Mouse (Mus musculus): ENCODE measurements around the gene Chst15. TPM values are rescaled to one million over a fixed set of nuclear protein-coding genes. Genes with fewer than 3 reads are reported as not detected.

Gene Chst15
- polyA plus RNA-seq, 1 experiment from 2014 or later, result 2.4 TPM

- Histone ChIP-seq H3K36me3 (ENCODE audit: control insufficient read depth, insufficient read depth, low read length) (no peaks in the 10 kb centered on the region), H3K4me1 (ENCODE audit: control insufficient read depth, insufficient read depth, low read length) (no peaks in the 10 kb centered on the region), H3K27me3 (ENCODE audit: control insufficient read depth, insufficient read depth, low read length) (no peaks in the 10 kb centered on the region), H3K4me3 (ENCODE audit: low read depth, low read length) (no peak overlapping the region), H3K9ac (ENCODE audit: low read depth, low read length) (no peak overlapping the region), H3K4me2 (no peak overlapping the region), H3K27ac (ENCODE audit: low read depth, low read length) (no peak overlapping the region), H3K9me3 (replicated peaks; ENCODE audit: control insufficient read depth, low read length) (no peaks in the 10 kb centered on the region; the same call in 1 of the 2 replicates)
- WGBS (ENCODE audit: insufficient replicate concordance), result 80% methylated on average over 8 of the region's 8 CpGs
- no peak for ATAC-seq (replicated peaks; ENCODE audit: insufficient number of reproducible peaks, low FRiP score, low TSS enrichment)
These were observed 46.7 kb downstream of the Chst15 start for GRCm38 (mm10) chr7:132270364-132270763.

- H3K9me3 ChIP-seq (replicated peaks; ENCODE audit: control insufficient read depth, low read length), result no peaks in the 10 kb centered on the region; the same call in 1 of the 2 replicates
- no peaks in the 10 kb centered on the region for H3K27me3 ChIP-seq (ENCODE audit: control insufficient read depth, insufficient read depth, low read length)
- WGBS (ENCODE audit: insufficient replicate concordance), result 75% methylated on average over 3 of the region's 3 CpGs
- no peak for ATAC-seq (replicated peaks; ENCODE audit: insufficient number of reproducible peaks, low FRiP score, low TSS enrichment)
- peaks cover 1% of the 10 kb centered on the region; the same call in 1 of the 2 replicates for H3K4me1 ChIP-seq (ENCODE audit: control insufficient read depth, insufficient read depth, low read length)
- no peaks in the 10 kb centered on the region for H3K36me3 ChIP-seq (ENCODE audit: control insufficient read depth, insufficient read depth, low read length)
- H3K27ac ChIP-seq (ENCODE audit: low read depth, low read length), result no peak overlapping the region
- no peak overlapping the region for H3K9ac ChIP-seq (ENCODE audit: low read depth, low read length)
- no peak overlapping the region for H3K4me2 ChIP-seq
- no peak overlapping the region for H3K4me3 ChIP-seq (ENCODE audit: low read depth, low read length)
These were observed 47.4 kb downstream of the Chst15 start for GRCm38 (mm10) chr7:132269661-132270060.

GRCm38 (mm10) chr7:132267721-132268498 is 49.1 kb downstream of the Chst15 start:
- Histone ChIP-seq H3K4me1 (ENCODE audit: control insufficient read depth, insufficient read depth, low read length) (peaks cover 11% of the 10 kb centered on the region), H3K36me3 (ENCODE audit: control insufficient read depth, insufficient read depth, low read length) (no peaks in the 10 kb centered on the region), H3K9me3 (replicated peaks; ENCODE audit: control insufficient read depth, low read length) (no peaks in the 10 kb centered on the region; the same call in 1 of the 2 replicates), H3K27me3 (ENCODE audit: control insufficient read depth, insufficient read depth, low read length) (no peaks in the 10 kb centered on the region), H3K27ac (ENCODE audit: low read depth, low read length) (no peak overlapping the region), H3K9ac (ENCODE audit: low read depth, low read length) (no peak overlapping the region), H3K4me2 (no peak overlapping the region), H3K4me3 (ENCODE audit: low read depth, low read length) (no peak overlapping the region)
- 76% methylated on average over 4 of the region's 4 CpGs for WGBS (ENCODE audit: insufficient replicate concordance)
- no peak for ATAC-seq (replicated peaks; ENCODE audit: insufficient number of reproducible peaks, low FRiP score, low TSS enrichment)

GRCm38 (mm10) chr7:132264763-132265162 is 52.3 kb downstream of the Chst15 start:
- 59% methylated on average over 3 of the region's 3 CpGs for WGBS (ENCODE audit: insufficient replicate concordance)
- Histone ChIP-seq H3K36me3 (ENCODE audit: control insufficient read depth, insufficient read depth, low read length) (0 out of 2 replicates have a peak, but pooled peaks cover 2% of the 10 kb centered on the region), H3K4me1 (ENCODE audit: control insufficient read depth, insufficient read depth, low read length) (peaks cover 15% of the 10 kb centered on the region), H3K27me3 (ENCODE audit: control insufficient read depth, insufficient read depth, low read length) (no peaks in the 10 kb centered on the region), H3K9me3 (replicated peaks; ENCODE audit: control insufficient read depth, low read length) (no peaks in the 10 kb centered on the region), H3K27ac (ENCODE audit: low read depth, low read length) (no peak overlapping the region), H3K4me3 (ENCODE audit: low read depth, low read length) (no peak overlapping the region), H3K4me2 (no peak overlapping the region), H3K9ac (ENCODE audit: low read depth, low read length) (no peak overlapping the region)
- ATAC-seq (replicated peaks; ENCODE audit: insufficient number of reproducible peaks, low FRiP score, low TSS enrichment), result no peak

GRCm38 (mm10) chr7:132263186-132263585 is 53.8 kb downstream of the Chst15 start:
- Histone ChIP-seq H3K27me3 (ENCODE audit: control insufficient read depth, insufficient read depth, low read length) (no peaks in the 10 kb centered on the region), H3K4me3 (ENCODE audit: low read depth, low read length) (no peak overlapping the region), H3K9ac (ENCODE audit: low read depth, low read length) (no peak overlapping the region), H3K36me3 (ENCODE audit: control insufficient read depth, insufficient read depth, low read length) (0 out of 2 replicates have a peak, but pooled peaks cover 2% of the 10 kb centered on the region), H3K27ac (ENCODE audit: low read depth, low read length) (no peak overlapping the region), H3K4me1 (ENCODE audit: control insufficient read depth, insufficient read depth, low read length) (peaks cover 15% of the 10 kb centered on the region), H3K9me3 (replicated peaks; ENCODE audit: control insufficient read depth, low read length) (no peaks in the 10 kb centered on the region), H3K4me2 (no peak overlapping the region)
- WGBS (ENCODE audit: insufficient replicate concordance), result 57% methylated on average over 6 of the region's 6 CpGs
- no peak for ATAC-seq (replicated peaks; ENCODE audit: insufficient number of reproducible peaks, low FRiP score, low TSS enrichment)

DNA sequence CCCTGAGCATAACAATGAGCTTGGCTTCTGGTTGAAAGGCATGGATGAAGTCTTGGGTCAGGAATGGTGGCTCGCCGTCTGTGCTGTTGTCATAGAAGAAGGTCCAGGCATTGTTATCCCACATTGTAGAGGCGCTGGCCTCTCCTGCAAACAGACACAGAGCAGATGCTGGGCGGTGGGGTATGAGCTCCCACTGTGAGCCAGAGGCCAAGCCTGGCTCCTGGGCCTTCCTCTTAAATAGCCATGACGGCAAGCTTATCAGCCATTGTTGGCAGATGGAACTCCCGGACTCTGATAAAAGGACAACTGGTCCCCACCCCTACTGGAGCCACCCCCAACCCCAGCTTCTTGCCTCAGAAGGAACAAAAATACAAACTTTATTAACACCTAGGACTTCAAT is 54.3 kb downstream of the Chst15 start:
- H3K4me3 ChIP-seq (ENCODE audit: low read depth, low read length), result no peak overlapping the region
- no peak for ATAC-seq (replicated peaks; ENCODE audit: insufficient number of reproducible peaks, low FRiP score, low TSS enrichment)
- WGBS (ENCODE audit: insufficient replicate concordance), result 13% methylated on average over 6 of the region's 6 CpGs
- H3K4me2 ChIP-seq, result no peak overlapping the region
- no peak overlapping the region for H3K9ac ChIP-seq (ENCODE audit: low read depth, low read length)
- no peak overlapping the region for H3K27ac ChIP-seq (ENCODE audit: low read depth, low read length)
- H3K27me3 ChIP-seq (ENCODE audit: control insufficient read depth, insufficient read depth, low read length), result no peaks in the 10 kb centered on the region
- 0 out of 2 replicates have a peak, but pooled peaks cover 2% of the 10 kb centered on the region for H3K36me3 ChIP-seq (ENCODE audit: control insufficient read depth, insufficient read depth, low read length)
- H3K9me3 ChIP-seq (replicated peaks; ENCODE audit: control insufficient read depth, low read length), result no peaks in the 10 kb centered on the region
- H3K4me1 ChIP-seq (ENCODE audit: control insufficient read depth, insufficient read depth, low read length), result peaks cover 15% of the 10 kb centered on the region

DNA sequence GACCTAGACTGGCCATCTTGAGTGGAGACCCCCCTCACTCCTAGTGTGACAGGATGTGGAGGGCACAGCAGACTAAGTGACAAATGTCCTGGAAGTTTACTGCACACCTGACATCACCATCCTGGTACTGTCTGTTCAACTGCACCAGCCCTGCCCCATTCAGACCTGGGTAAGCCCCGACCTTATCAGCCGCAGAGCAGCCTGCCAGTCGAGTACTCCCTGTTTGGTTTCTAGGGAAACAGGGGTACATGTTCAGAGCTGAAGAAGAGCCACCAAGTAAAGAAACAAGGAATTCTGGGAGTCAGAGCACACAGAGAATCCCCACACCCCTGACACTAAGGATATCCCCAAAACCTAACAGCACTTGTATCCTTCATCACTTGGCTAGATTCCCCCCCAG is 55.1 kb downstream of the Chst15 start:
- 0 out of 2 replicates have a peak, but pooled peaks have one; percentile 31 for ATAC-seq (replicated peaks; ENCODE audit: insufficient number of reproducible peaks, low FRiP score, low TSS enrichment)
- H3K36me3 ChIP-seq (ENCODE audit: control insufficient read depth, insufficient read depth, low read length), result 0 out of 2 replicates have a peak, but pooled peaks cover 2% of the 10 kb centered on the region
- no peak overlapping the region for H3K9ac ChIP-seq (ENCODE audit: low read depth, low read length)
- H3K27ac ChIP-seq (ENCODE audit: low read depth, low read length), result no peak overlapping the region
- H3K4me1 ChIP-seq (ENCODE audit: control insufficient read depth, insufficient read depth, low read length), result peaks cover 15% of the 10 kb centered on the region
- H3K4me3 ChIP-seq (ENCODE audit: low read depth, low read length), result no peak overlapping the region
- 32% methylated on average over 3 of the region's 3 CpGs for WGBS (ENCODE audit: insufficient replicate concordance)
- H3K27me3 ChIP-seq (ENCODE audit: control insufficient read depth, insufficient read depth, low read length), result no peaks in the 10 kb centered on the region
- H3K9me3 ChIP-seq (replicated peaks; ENCODE audit: control insufficient read depth, low read length), result no peaks in the 10 kb centered on the region
- H3K4me2 ChIP-seq, result no peak overlapping the region

DNA sequence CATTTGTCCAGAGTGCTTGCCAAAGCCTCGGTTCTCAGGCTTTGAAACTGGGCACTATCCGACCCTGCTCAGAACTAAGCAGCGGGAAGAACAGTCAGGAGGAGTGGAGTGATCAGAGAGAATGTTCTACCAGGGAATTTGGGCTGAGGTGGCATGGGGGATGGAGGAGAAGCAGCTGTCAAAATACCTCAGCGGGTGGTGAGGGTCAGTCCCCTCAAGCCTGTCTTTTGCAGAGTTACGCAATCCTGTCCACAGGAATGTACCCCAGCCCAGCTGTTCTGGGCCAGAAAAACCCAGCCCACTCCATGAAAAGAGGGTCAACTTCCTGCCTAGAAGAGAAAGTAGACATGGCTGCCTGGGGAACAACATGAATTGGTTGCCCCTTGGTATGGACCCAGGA is 56.4 kb downstream of the Chst15 start:
- no peak overlapping the region for H3K9ac ChIP-seq (ENCODE audit: low read depth, low read length)
- 69% methylated on average over 5 of the region's 5 CpGs for WGBS (ENCODE audit: insufficient replicate concordance)
- H3K9me3 ChIP-seq (replicated peaks; ENCODE audit: control insufficient read depth, low read length), result no peaks in the 10 kb centered on the region
- ATAC-seq (replicated peaks; ENCODE audit: insufficient number of reproducible peaks, low FRiP score, low TSS enrichment), result no peak
- H3K4me3 ChIP-seq (ENCODE audit: low read depth, low read length), result no peak overlapping the region
- H3K27ac ChIP-seq (ENCODE audit: low read depth, low read length), result no peak overlapping the region
- 0 out of 2 replicates have a peak, but pooled peaks cover 2% of the 10 kb centered on the region for H3K36me3 ChIP-seq (ENCODE audit: control insufficient read depth, insufficient read depth, low read length)
- no peak overlapping the region for H3K4me2 ChIP-seq
- H3K4me1 ChIP-seq (ENCODE audit: control insufficient read depth, insufficient read depth, low read length), result peaks cover 15% of the 10 kb centered on the region
- no peaks in the 10 kb centered on the region for H3K27me3 ChIP-seq (ENCODE audit: control insufficient read depth, insufficient read depth, low read length)
